Mouse (Mus musculus) gastrocnemius, postnatal 36 days (tissue): ENCODE results near the gene Ttll5. TPM values are rescaled to one million over a fixed set of nuclear protein-coding genes. Genes with fewer than 3 reads are reported as not detected.

Experiments
- DNase-seq, 2 experiments: peaks; one replicate each; pipeline ENCODE4 v3.0.0; 2022
- intact Hi-C: fragments of 180-260 bp; cut with DNase I; formaldehyde crosslinking; loops from one replicate; pipeline ENCODE4 v1.15.1; 2025
- total RNA-seq, 2 experiments: library from RNA; stranded (reverse); gene quantifications; 2 replicates each; pipeline ENCODE4 v1.2.3; 2021

The Ttll5 gene
- total RNA-seq, 2 experiments from 2014 or later = 5.5 to 6.1 TPM

- no peak for DNase-seq
- intact Hi-C loops = no loop called here
Measured at GRCm38 (mm10) chr12:85910811-85911210, 86.4 kb downstream of the Ttll5 start.

- DNase-seq = no peak
- intact Hi-C loops = no loop called here
Measured at GRCm38 (mm10) chr12:85912712-85913504, 88.4 kb downstream of the Ttll5 start.

GRCm38 (mm10) chr12:85926897-85927296 is 102.4 kb downstream of the Ttll5 start:
- intact Hi-C loops = no loop called here
- no peak for DNase-seq

GRCm38 (mm10) chr12:85928513-85928912 is 104.1 kb downstream of the Ttll5 start:
- intact Hi-C loops = no loop called here

GRCm38 (mm10) chr12:85929711-85930110 is 105.3 kb downstream of the Ttll5 start:
- no peak for DNase-seq
- intact Hi-C loops = no loop called here

More at GRCm38 (mm10) chr12:85928513-85928912, 104.1 kb downstream of the Ttll5 start:
- DNase-seq = no peak

GRCm38 (mm10) chr12:85930713-85931112 is 106.3 kb downstream of the Ttll5 start:
- intact Hi-C loops = no loop called here
- no peak for DNase-seq

GRCm38 (mm10) chr12:85933241-85933640 is 108.8 kb downstream of the Ttll5 start:
- intact Hi-C loops = no loop called here

GRCm38 (mm10) chr12:85937384-85937783 is 112.9 kb downstream of the Ttll5 start:
- DNase-seq = no peak
- intact Hi-C loops = no loop called here

More at GRCm38 (mm10) chr12:85933241-85933640, 108.8 kb downstream of the Ttll5 start:
- no peak for DNase-seq

- no peak for DNase-seq
- intact Hi-C loops = no loop called here
Measured at GRCm38 (mm10) chr12:85943456-85943855, 119.0 kb downstream of the Ttll5 start.

- no peak for DNase-seq
- intact Hi-C loops = no loop called here
Measured at GRCm38 (mm10) chr12:85944419-85944818, 120.0 kb downstream of the Ttll5 start.

GRCm38 (mm10) chr12:85947161-85947560 is 122.7 kb downstream of the Ttll5 start:
- DNase-seq = no peak
- intact Hi-C loops = no loop called here

- intact Hi-C loops = loop anchor here (5.0 kb wide), 1 partner anchor 128 kb away; the partner anchor contains the start of gene Tgfb3
- no peak for DNase-seq
Measured at GRCm38 (mm10) chr12:85949667-85950066, 125.2 kb downstream of the Ttll5 start.

GRCm38 (mm10) chr12:85950371-85950770 is 125.9 kb downstream of the Ttll5 start:
- intact Hi-C loops = loop anchor here (5.0 kb wide), 1 partner anchor 127 kb away; the partner anchor contains the start of gene Tgfb3

GRCm38 (mm10) chr12:85951036-85951435 is 126.6 kb downstream of the Ttll5 start:
- intact Hi-C loops = loop anchor here (5.0 kb wide), 1 partner anchor 126 kb away; the partner anchor contains the start of gene Tgfb3
- DNase-seq = no peak

More at GRCm38 (mm10) chr12:85950371-85950770, 125.9 kb downstream of the Ttll5 start:
- no peak for DNase-seq

GRCm38 (mm10) chr12:85951822-85952221 is 127.4 kb downstream of the Ttll5 start:
- no peak for DNase-seq
- intact Hi-C loops = loop anchor here (5.0 kb wide), 1 partner anchor 125 kb away; the partner anchor contains the start of gene Tgfb3

GRCm38 (mm10) chr12:85952349-85952748 is 127.9 kb downstream of the Ttll5 start:
- intact Hi-C loops = loop anchor here (5.0 kb wide), 1 partner anchor 125 kb away; the partner anchor contains the start of gene Tgfb3
- no peak for DNase-seq

GRCm38 (mm10) chr12:85954167-85954566 is 129.7 kb downstream of the Ttll5 start:
- no peak for DNase-seq
- intact Hi-C loops = loop anchor here (5.0 kb wide), 1 partner anchor 123 kb away; the partner anchor contains the start of gene Tgfb3

GRCm38 (mm10) chr12:85955062-85955461 is 130.6 kb downstream of the Ttll5 start:
- intact Hi-C loops = no loop called here
- DNase-seq = no peak

GRCm38 (mm10) chr12:85955690-85956089 is 131.2 kb downstream of the Ttll5 start:
- DNase-seq = no peak
- intact Hi-C loops = no loop called here

- intact Hi-C loops = no loop called here
- no peak for DNase-seq
Measured at GRCm38 (mm10) chr12:85956251-85956650, 131.8 kb downstream of the Ttll5 start.

- intact Hi-C loops = no loop called here
- DNase-seq = no peak
Measured at GRCm38 (mm10) chr12:85958460-85958859, 134.0 kb downstream of the Ttll5 start.
